Mouse (Mus musculus): ENCODE measurements around the gene Cnp. TPM values are rescaled to one million over a fixed set of nuclear protein-coding genes. Genes with fewer than 3 reads are reported as not detected.
"Not testable (repeated sequence)": the region's sequence is repeated elsewhere in the genome, so short reads cannot be mapped to it uniquely, and the experiment has no call there.

Cnp gene
- polyA plus RNA-seq, 1 experiment from 2014 or later = 20.8 TPM

DNA sequence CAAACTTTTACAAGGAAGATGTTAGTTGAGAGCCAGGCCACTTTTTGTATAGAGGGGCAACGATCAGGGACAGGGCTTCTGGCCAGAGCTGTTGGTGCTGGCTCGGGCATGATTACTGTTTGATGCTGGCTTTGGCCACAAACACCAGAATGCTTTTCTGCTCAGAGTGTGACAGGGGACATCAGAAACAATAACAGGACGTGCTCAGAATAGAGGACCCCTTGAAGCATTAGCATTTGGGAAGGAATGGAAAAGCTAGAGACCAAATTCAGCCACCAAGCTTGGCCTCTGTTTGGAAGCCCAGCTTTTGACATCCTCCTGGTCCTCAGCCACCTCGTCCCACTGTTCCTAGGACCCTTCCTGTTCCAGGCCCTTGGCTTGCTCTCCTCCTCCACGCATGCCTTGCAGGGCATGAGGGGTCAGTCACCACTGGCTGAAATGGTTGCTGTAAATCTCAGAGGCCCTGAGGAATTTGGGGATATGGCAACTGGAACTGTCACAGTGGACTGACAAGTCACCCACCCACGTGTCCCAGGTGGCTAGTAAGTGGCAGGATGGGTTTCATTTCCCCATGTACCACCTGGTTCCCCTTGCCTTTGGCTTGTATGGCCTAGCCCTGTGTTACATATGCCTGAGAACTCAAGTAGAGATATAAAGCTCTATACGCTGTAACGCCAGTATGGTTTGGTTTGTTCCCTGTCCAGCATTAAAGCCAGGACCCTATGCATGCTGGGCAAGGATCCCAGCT lies 3.3 kb downstream of the Cnp start:
- no peak overlapping the region for H3K4me3 ChIP-seq (ENCODE audit: control insufficient read depth in 1 of 2, insufficient read depth in 1 of 2, low read depth in 1 of 2, low read length in 2 of 2)
- no peak for ATAC-seq (ENCODE audit: insufficient number of reproducible peaks, insufficient read depth, low FRiP score, low read depth)
- peaks cover 47% of the 10 kb centered on the region for H3K36me3 ChIP-seq (ENCODE audit: control insufficient read depth, insufficient read depth, low read length)
- H3K9ac ChIP-seq (ENCODE audit: low read length) = no peak overlapping the region
- no peak overlapping the region for H3K4me2 ChIP-seq (ENCODE audit: low read length)
- H3K27ac ChIP-seq (replicated peaks in 1 of 2; ENCODE audit: control insufficient read depth in 1 of 2, insufficient read depth in 1 of 2, low read depth in 2 of 2, low read length in 2 of 2) = no peak overlapping the region
- peaks cover 14 to 19% of the 10 kb centered on the region in 2 experiments for H3K4me1 ChIP-seq (ENCODE audit: control insufficient read depth in 2 of 2, insufficient read depth in 2 of 2, low read length in 2 of 2)
- no peaks in the 10 kb centered on the region for H3K9me3 ChIP-seq (ENCODE audit: control insufficient read depth, low read length)
- no peaks in the 10 kb centered on the region for H3K27me3 ChIP-seq (ENCODE audit: control insufficient read depth, insufficient read depth, low read length)
- 76% methylated on average over 8 of the region's 8 CpGs for WGBS

DNA sequence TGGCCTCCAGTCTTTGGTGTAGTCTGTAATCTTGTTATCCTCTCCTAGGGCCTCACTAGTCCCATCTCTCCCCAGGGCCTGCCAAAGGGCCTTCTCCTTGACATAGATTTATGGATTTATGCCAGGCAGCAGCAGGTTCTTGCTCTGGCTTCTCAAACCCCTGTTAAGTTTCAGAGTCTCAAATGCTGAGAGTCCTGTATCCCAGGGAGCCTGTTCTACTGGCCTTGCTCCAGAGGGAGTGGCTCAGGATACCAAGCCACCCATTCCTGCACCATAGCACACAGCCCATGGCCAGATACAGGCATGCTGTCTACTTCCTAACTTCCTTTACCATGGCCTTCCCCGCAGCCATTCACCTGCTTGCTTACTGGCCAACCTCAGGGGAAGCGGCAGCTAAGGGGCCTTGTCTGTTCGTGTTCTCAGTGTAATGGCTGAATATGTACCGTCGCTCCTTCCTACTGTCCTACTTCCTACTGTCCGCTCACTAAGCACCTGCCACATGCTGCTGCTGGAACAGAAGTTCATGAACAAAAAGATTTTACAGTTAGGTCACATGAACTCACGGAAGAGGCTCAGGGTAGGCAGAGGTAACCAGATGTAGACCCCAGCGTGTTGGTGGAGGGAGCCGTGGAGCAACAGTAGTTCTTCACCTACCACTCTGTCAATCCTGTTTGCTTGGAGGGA lies 4.6 kb downstream of the Cnp start:
- no peak overlapping the region for H3K9ac ChIP-seq (ENCODE audit: low read length)
- H3K9me3 ChIP-seq (ENCODE audit: control insufficient read depth, low read length) = no peaks in the 10 kb centered on the region
- H3K4me2 ChIP-seq (ENCODE audit: low read length) = no peak overlapping the region
- H3K4me3 ChIP-seq (ENCODE audit: control insufficient read depth in 1 of 2, insufficient read depth in 1 of 2, low read depth in 1 of 2, low read length in 2 of 2) = no peak overlapping the region
- H3K27me3 ChIP-seq (ENCODE audit: control insufficient read depth, insufficient read depth, low read length) = no peaks in the 10 kb centered on the region
- H3K36me3 ChIP-seq (ENCODE audit: control insufficient read depth, insufficient read depth, low read length) = peaks cover 59% of the 10 kb centered on the region
- H3K27ac ChIP-seq (replicated peaks in 1 of 2; ENCODE audit: control insufficient read depth in 1 of 2, insufficient read depth in 1 of 2, low read depth in 2 of 2, low read length in 2 of 2) = no peak overlapping the region
- 90% methylated on average over 9 of the region's 9 CpGs for WGBS
- peaks cover 14 to 19% of the 10 kb centered on the region in 2 experiments for H3K4me1 ChIP-seq (ENCODE audit: control insufficient read depth in 2 of 2, insufficient read depth in 2 of 2, low read length in 2 of 2)
- no peak for ATAC-seq (ENCODE audit: insufficient number of reproducible peaks, insufficient read depth, low FRiP score, low read depth)

DNA sequence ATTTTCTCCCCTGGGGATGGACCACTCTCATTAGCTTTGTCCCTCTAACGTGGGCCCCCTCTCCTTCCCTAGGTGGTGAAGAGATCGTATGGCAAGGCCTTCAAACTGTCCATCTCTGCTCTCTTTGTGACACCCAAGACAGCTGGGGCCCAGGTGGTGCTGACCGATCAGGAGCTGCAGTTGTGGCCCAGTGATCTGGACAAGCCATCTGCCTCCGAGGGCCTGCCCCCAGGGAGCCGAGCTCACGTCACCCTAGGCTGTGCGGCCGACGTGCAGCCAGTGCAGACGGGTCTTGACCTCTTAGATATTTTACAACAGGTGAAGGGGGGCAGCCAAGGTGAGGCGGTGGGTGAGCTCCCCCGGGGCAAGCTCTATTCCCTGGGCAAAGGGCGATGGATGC lies 5.6 kb downstream of the Cnp start:
- WGBS = 91% methylated on average over 13 of the region's 13 CpGs
- Histone ChIP-seq H3K9me3 (ENCODE audit: control insufficient read depth, low read length) (no peaks in the 10 kb centered on the region), H3K27ac (replicated peaks in 1 of 2; ENCODE audit: control insufficient read depth in 1 of 2, insufficient read depth in 1 of 2, low read depth in 2 of 2, low read length in 2 of 2) (no peak overlapping the region), H3K4me2 (ENCODE audit: low read length) (no peak overlapping the region), H3K9ac (ENCODE audit: low read length) (no peak overlapping the region), H3K27me3 (ENCODE audit: control insufficient read depth, insufficient read depth, low read length) (no peaks in the 10 kb centered on the region), H3K36me3 (ENCODE audit: control insufficient read depth, insufficient read depth, low read length) (peaks cover 69% of the 10 kb centered on the region), H3K4me3 (ENCODE audit: control insufficient read depth in 1 of 2, insufficient read depth in 1 of 2, low read depth in 1 of 2, low read length in 2 of 2) (no peak overlapping the region), H3K4me1 (ENCODE audit: control insufficient read depth in 2 of 2, insufficient read depth in 2 of 2, low read length in 2 of 2) (peaks cover 12 to 19% of the 10 kb centered on the region in 2 experiments)
- no peak for ATAC-seq (ENCODE audit: insufficient number of reproducible peaks, insufficient read depth, low FRiP score, low read depth)

DNA sequence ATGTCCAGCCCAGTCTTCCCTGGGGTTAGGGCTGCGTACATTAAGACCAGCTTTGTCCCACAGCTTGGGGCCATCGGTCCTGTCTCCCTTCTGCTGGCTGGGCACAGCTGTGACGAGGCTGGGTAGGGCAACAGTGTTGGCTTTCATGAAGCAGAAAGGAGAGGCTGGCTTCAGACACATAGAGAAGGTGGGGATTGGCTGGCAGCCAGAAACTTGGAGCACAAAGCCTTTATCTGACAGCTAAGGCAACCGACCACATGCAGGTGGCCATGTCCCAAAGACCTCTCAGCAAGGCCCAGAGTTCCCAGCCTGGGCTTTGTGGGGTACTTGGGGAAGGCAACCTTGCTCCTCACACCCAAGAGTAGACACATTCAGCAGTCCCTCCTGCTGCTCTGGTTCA lies 7.1 kb downstream of the Cnp start:
- Histone ChIP-seq H3K9ac (ENCODE audit: low read length) (peak overlapping the region; percentile 26), H3K4me2 (ENCODE audit: low read length) (no peak overlapping the region), H3K27me3 (ENCODE audit: control insufficient read depth, insufficient read depth, low read length) (no peaks in the 10 kb centered on the region), H3K27ac (replicated peaks in 1 of 2; ENCODE audit: control insufficient read depth in 1 of 2, insufficient read depth in 1 of 2, low read depth in 2 of 2, low read length in 2 of 2) (peak overlapping the region; percentile 28 to 56; a peak in 3 of 4 replicates), H3K4me3 (ENCODE audit: control insufficient read depth in 1 of 2, insufficient read depth in 1 of 2, low read depth in 1 of 2, low read length in 2 of 2) (no peak overlapping the region), H3K36me3 (ENCODE audit: control insufficient read depth, insufficient read depth, low read length) (peaks cover 84% of the 10 kb centered on the region), H3K9me3 (ENCODE audit: control insufficient read depth, low read length) (no peaks in the 10 kb centered on the region), H3K4me1 (ENCODE audit: control insufficient read depth in 2 of 2, insufficient read depth in 2 of 2, low read length in 2 of 2) (peaks cover 7 to 13% of the 10 kb centered on the region in 2 experiments; a peak in 3 of 4 replicates)
- 45% methylated on average over 4 of the region's 4 CpGs for WGBS
- peak; percentile 51 for ATAC-seq (ENCODE audit: insufficient number of reproducible peaks, insufficient read depth, low FRiP score, low read depth)

DNA sequence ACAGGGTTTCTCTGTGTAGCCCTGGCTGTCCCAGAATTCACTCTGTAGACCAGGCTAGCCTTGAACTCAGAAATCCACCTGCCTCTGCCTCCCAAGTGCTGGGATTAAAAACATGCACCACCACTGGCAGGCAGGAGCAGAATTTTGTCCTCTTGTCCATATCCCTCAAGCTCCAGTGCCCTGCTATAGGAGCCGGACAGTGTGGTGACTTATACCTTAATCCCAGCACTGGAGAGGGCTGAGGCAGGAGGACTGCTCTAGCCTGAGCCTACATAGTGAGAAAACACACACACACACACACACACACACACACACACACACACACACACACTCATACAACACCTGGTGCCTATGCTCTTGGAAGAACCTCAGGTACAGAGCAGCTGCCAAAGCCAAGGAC lies 7.7 kb downstream of the Cnp start:
- Histone ChIP-seq H3K27ac (replicated peaks in 1 of 2; ENCODE audit: control insufficient read depth in 1 of 2, insufficient read depth in 1 of 2, low read depth in 2 of 2, low read length in 2 of 2) (peak overlapping the region in 1 of 2 experiments; percentile 56; a peak in 2 of 4 replicates), H3K4me1 (ENCODE audit: control insufficient read depth in 2 of 2, insufficient read depth in 2 of 2, low read length in 2 of 2) (peaks cover 7 to 13% of the 10 kb centered on the region in 2 experiments; a peak in 3 of 4 replicates), H3K36me3 (ENCODE audit: control insufficient read depth, insufficient read depth, low read length) (peaks cover 91% of the 10 kb centered on the region)
- ATAC-seq (ENCODE audit: insufficient number of reproducible peaks, insufficient read depth, low FRiP score, low read depth); H3K4me2 ChIP-seq (ENCODE audit: low read length); H3K4me3 ChIP-seq (ENCODE audit: control insufficient read depth in 1 of 2, insufficient read depth in 1 of 2, low read depth in 1 of 2, low read length in 2 of 2); H3K27me3 ChIP-seq (ENCODE audit: control insufficient read depth, insufficient read depth, low read length); H3K9ac ChIP-seq (ENCODE audit: low read length); H3K9me3 ChIP-seq (ENCODE audit: control insufficient read depth, low read length): not testable (repeated sequence)
- WGBS = 81% methylated on average over 1 of the region's 1 CpGs

DNA sequence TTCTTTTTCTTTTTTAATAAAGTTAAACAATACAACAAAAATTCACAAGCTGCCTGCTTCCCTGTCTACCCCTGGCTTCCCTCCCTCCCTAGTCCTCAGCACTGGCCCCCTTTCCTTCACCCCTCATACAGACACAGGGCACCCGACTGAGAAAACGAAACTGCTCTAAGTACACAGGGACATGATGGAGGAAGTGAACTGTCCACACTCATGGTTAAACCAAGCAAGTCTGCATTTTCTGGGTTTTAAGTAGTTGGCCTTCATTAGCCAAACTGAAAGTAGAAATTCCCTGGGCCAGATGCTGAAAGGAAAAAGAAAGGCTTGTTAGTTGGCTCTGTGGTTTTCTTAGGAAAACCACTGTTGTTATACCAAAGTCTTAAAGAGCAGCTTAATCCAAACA lies 8.1 kb downstream of the Cnp start:
- no peak overlapping the region for H3K4me3 ChIP-seq (ENCODE audit: control insufficient read depth in 1 of 2, insufficient read depth in 1 of 2, low read depth in 1 of 2, low read length in 2 of 2)
- H3K27me3 ChIP-seq (ENCODE audit: control insufficient read depth, insufficient read depth, low read length) = no peaks in the 10 kb centered on the region
- peaks cover 95% of the 10 kb centered on the region for H3K36me3 ChIP-seq (ENCODE audit: control insufficient read depth, insufficient read depth, low read length)
- no peak overlapping the region for H3K27ac ChIP-seq (replicated peaks in 1 of 2; ENCODE audit: control insufficient read depth in 1 of 2, insufficient read depth in 1 of 2, low read depth in 2 of 2, low read length in 2 of 2)
- WGBS = 87% methylated on average over 2 of the region's 2 CpGs
- H3K9me3 ChIP-seq (ENCODE audit: control insufficient read depth, low read length) = no peaks in the 10 kb centered on the region
- H3K9ac ChIP-seq (ENCODE audit: low read length) = no peak overlapping the region
- ATAC-seq (ENCODE audit: insufficient number of reproducible peaks, insufficient read depth, low FRiP score, low read depth) = no peak
- H3K4me2 ChIP-seq (ENCODE audit: low read length) = no peak overlapping the region
- H3K4me1 ChIP-seq (ENCODE audit: control insufficient read depth in 2 of 2, insufficient read depth in 2 of 2, low read length in 2 of 2) = peaks cover 7 to 13% of the 10 kb centered on the region in 2 experiments; a peak in 3 of 4 replicates

DNA sequence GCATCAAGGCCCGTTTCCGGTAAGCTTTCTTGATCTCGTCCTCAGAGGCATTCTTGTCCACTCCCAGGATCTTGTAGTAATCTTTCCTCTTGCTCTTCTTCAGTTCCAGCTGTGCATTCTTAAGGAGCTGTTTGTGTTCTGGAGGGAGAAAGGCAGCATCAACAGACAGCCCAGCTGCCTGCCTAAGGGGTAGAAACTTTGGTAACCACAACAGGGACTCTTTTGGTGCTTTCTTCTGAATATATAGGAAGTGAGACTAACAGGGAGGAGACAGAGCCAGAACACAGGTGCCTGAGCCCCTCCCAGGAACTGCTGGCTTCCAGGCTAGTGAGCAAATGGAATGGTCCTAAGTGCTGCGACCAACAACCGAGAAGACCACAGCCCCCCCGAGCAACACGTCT lies 9.9 kb downstream of the Cnp start:
- 88% methylated on average over 7 of the region's 7 CpGs for WGBS
- Histone ChIP-seq H3K36me3 (ENCODE audit: control insufficient read depth, insufficient read depth, low read length) (peaks cover 100% of the 10 kb centered on the region), H3K9me3 (ENCODE audit: control insufficient read depth, low read length) (no peaks in the 10 kb centered on the region), H3K27me3 (ENCODE audit: control insufficient read depth, insufficient read depth, low read length) (no peaks in the 10 kb centered on the region), H3K4me1 (ENCODE audit: control insufficient read depth in 2 of 2, insufficient read depth in 2 of 2, low read length in 2 of 2) (peaks cover 7 to 13% of the 10 kb centered on the region in 2 experiments; a peak in 3 of 4 replicates), H3K9ac (ENCODE audit: low read length) (no peak overlapping the region), H3K4me2 (ENCODE audit: low read length) (no peak overlapping the region), H3K27ac (replicated peaks in 1 of 2; ENCODE audit: control insufficient read depth in 1 of 2, insufficient read depth in 1 of 2, low read depth in 2 of 2, low read length in 2 of 2) (no peak overlapping the region), H3K4me3 (ENCODE audit: control insufficient read depth in 1 of 2, insufficient read depth in 1 of 2, low read depth in 1 of 2, low read length in 2 of 2) (no peak overlapping the region)
- ATAC-seq (ENCODE audit: insufficient number of reproducible peaks, insufficient read depth, low FRiP score, low read depth) = no peak

Data from heart, embryonic 14.5 days (tissue).